Mouse (Mus musculus) neural tube, embryonic 13.5 days (tissue): ENCODE measurements at regions not wholly inside any gene's neighbourhood (a gene's known extent, or its start where the extent isn't known, plus 50 kb on each side); places are given as distances from the start of the nearest gene placed in this dataset.

ENCODE experiments used
- ATAC-seq: fragments of 200-750 bp; cut with Nextera tagmentation; 2 replicates; pipeline ENCODE4 v1.8.0; 2017; ENCODE audit warnings: low read depth, mild to moderate bottlenecking, moderate TSS enrichment, moderate library complexity
- H3K27ac ChIP-seq: fragments of 300-500 bp; sonication (generic); replicated peaks from 2 replicates; pipeline ENCODE4 v1.5.1; 2015; ENCODE audit warnings: moderate library complexity, mild to moderate bottlenecking, inconsistent platforms
- H3K27me3 ChIP-seq: fragments of 300-500 bp; sonication (generic); 2 replicates; pipeline ENCODE4 v1.6.1; 2015; ENCODE audit warnings: mild to moderate bottlenecking, inconsistent platforms
- H3K36me3 ChIP-seq: fragments of 300-500 bp; sonication (generic); 2 replicates; pipeline ENCODE4 v1.6.1; 2015; ENCODE audit warnings: mild to moderate bottlenecking, inconsistent platforms
- H3K4me1 ChIP-seq: fragments of 300-500 bp; sonication (generic); replicated peaks from 2 replicates; pipeline ENCODE4 v1.6.1; 2015; ENCODE audit warnings: inconsistent platforms
- H3K4me2 ChIP-seq: fragments of 300-500 bp; sonication (generic); 2 replicates; pipeline ENCODE4 v1.6.1; 2015; ENCODE audit warnings: inconsistent platforms, mild to moderate bottlenecking, moderate library complexity
- H3K4me3 ChIP-seq: fragments of 300-500 bp; sonication (generic); 2 replicates; pipeline ENCODE4 v1.5.1; 2015; ENCODE audit warnings: mild to moderate bottlenecking, inconsistent platforms
- H3K9ac ChIP-seq: fragments of 300-500 bp; sonication (generic); 2 replicates; pipeline ENCODE4 v1.6.1; 2015; ENCODE audit warnings: moderate library complexity, mild to moderate bottlenecking, inconsistent platforms
- H3K9me3 ChIP-seq: fragments of 300-500 bp; sonication (generic); 2 replicates; pipeline ENCODE4 v1.6.1; 2016; ENCODE audit warnings: inconsistent platforms
- WGBS: fragments of 180-500 bp; shearing (Covaris S2); methylation state at CpG from one replicate; pipeline ENCODE4 v1.1.7; 2015; 5-methylcytosine and 5-hydroxymethylcytosine counted together

- H3K9me3 ChIP-seq = no peaks in the 10 kb centered on the region
- H3K27me3 ChIP-seq = no peaks in the 10 kb centered on the region
- no peaks in the 10 kb centered on the region for H3K4me1 ChIP-seq
- no peak overlapping the region for H3K27ac ChIP-seq
- no peak overlapping the region for H3K4me2 ChIP-seq
- ATAC-seq = no peak
- no peak overlapping the region for H3K9ac ChIP-seq
- WGBS = 58% methylated on average over 6 of the region's 6 CpGs
- H3K36me3 ChIP-seq = no peaks in the 10 kb centered on the region
- H3K4me3 ChIP-seq = no peak overlapping the region
Observed at GRCm38 (mm10) chr10:67729271-67729670, 180.5 kb upstream of the Ado start.

- no peak overlapping the region for H3K4me3 ChIP-seq
- no peaks in the 10 kb centered on the region for H3K36me3 ChIP-seq
- H3K4me1 ChIP-seq = no peaks in the 10 kb centered on the region
- no peak overlapping the region for H3K27ac ChIP-seq
- no peaks in the 10 kb centered on the region for H3K27me3 ChIP-seq
- ATAC-seq = no peak
- no peaks in the 10 kb centered on the region for H3K9me3 ChIP-seq
- no peak overlapping the region for H3K4me2 ChIP-seq
- WGBS = 92% methylated on average over 4 of the region's 4 CpGs
- no peak overlapping the region for H3K9ac ChIP-seq
Observed at GRCm38 (mm10) chr10:67727580-67727979, 178.8 kb upstream of the Ado start.

- 87% methylated on average over 6 of the region's 6 CpGs for WGBS
- Histone ChIP-seq H3K27me3 (no peaks in the 10 kb centered on the region), H3K9ac (no peak overlapping the region), H3K4me3 (no peak overlapping the region), H3K27ac (no peak overlapping the region), H3K36me3 (no peaks in the 10 kb centered on the region), H3K4me1 (no peaks in the 10 kb centered on the region), H3K4me2 (no peak overlapping the region), H3K9me3 (no peaks in the 10 kb centered on the region)
- ATAC-seq = no peak
Observed at GRCm38 (mm10) chr10:67726796-67727195, 178.0 kb upstream of the Ado start.

GRCm38 (mm10) chr10:67726351-67726750, 177.6 kb upstream of the Ado start:
- Histone ChIP-seq H3K4me3 (no peak overlapping the region), H3K4me2 (no peak overlapping the region)
- WGBS = 86% methylated on average over 7 of the region's 7 CpGs

GRCm38 (mm10) chr10:67721787-67722186, 173.0 kb upstream of the Ado start:
- Histone ChIP-seq H3K4me2 (no peak overlapping the region), H3K9ac (no peak overlapping the region), H3K27ac (no peak overlapping the region), H3K9me3 (no peaks in the 10 kb centered on the region), H3K4me3 (no peak overlapping the region), H3K36me3 (no peaks in the 10 kb centered on the region), H3K4me1 (no peaks in the 10 kb centered on the region), H3K27me3 (no peaks in the 10 kb centered on the region)
- 48% methylated on average over 5 of the region's 5 CpGs for whole genome bisulfite sequencing
- ATAC-seq = no peak

More at GRCm38 (mm10) chr10:67726351-67726750, 177.6 kb upstream of the Ado start:
- Histone ChIP-seq H3K9me3 (no peaks in the 10 kb centered on the region), H3K4me1 (no peaks in the 10 kb centered on the region), H3K27me3 (no peaks in the 10 kb centered on the region), H3K36me3 (no peaks in the 10 kb centered on the region), H3K9ac (no peak overlapping the region), H3K27ac (no peak overlapping the region)
- no peak for ATAC-seq

GRCm38 (mm10) chr10:67717506-67717905, 168.8 kb upstream of the Ado start:
- 86% methylated on average over 7 of the region's 7 CpGs for WGBS
- no peak overlapping the region for H3K4me3 ChIP-seq
- no peak overlapping the region for H3K27ac ChIP-seq
- H3K4me2 ChIP-seq = no peak overlapping the region
- no peaks in the 10 kb centered on the region for H3K4me1 ChIP-seq
- H3K36me3 ChIP-seq = no peaks in the 10 kb centered on the region
- no peaks in the 10 kb centered on the region for H3K9me3 ChIP-seq
- no peak for ATAC-seq
- H3K27me3 ChIP-seq = no peaks in the 10 kb centered on the region
- no peak overlapping the region for H3K9ac ChIP-seq

GRCm38 (mm10) chr10:67715046-67715445, 166.3 kb upstream of the Ado start:
- Histone ChIP-seq H3K4me3 (no peak overlapping the region), H3K4me2 (no peak overlapping the region), H3K9ac (no peak overlapping the region), H3K27ac (no peak overlapping the region), H3K27me3 (no peaks in the 10 kb centered on the region), H3K36me3 (no peaks in the 10 kb centered on the region), H3K9me3 (no peaks in the 10 kb centered on the region; the same call in 1 of the 2 replicates), H3K4me1 (no peaks in the 10 kb centered on the region)
- WGBS = 90% methylated on average over 4 of the region's 4 CpGs
- ATAC-seq = no peak

- WGBS = 89% methylated on average over 10 of the region's 10 CpGs
- no peak overlapping the region for H3K4me2 ChIP-seq
- no peaks in the 10 kb centered on the region for H3K36me3 ChIP-seq
- no peak overlapping the region for H3K27ac ChIP-seq
- H3K27me3 ChIP-seq = no peaks in the 10 kb centered on the region
- no peak overlapping the region for H3K9ac ChIP-seq
- ATAC-seq = no peak
- H3K4me3 ChIP-seq = no peak overlapping the region
- no peaks in the 10 kb centered on the region for H3K4me1 ChIP-seq
- no peaks in the 10 kb centered on the region; the same call in 1 of the 2 replicates for H3K9me3 ChIP-seq
Observed at GRCm38 (mm10) chr10:67713098-67713497, 164.3 kb upstream of the Ado start.

GRCm38 (mm10) chr10:67712665-67713064, 163.9 kb upstream of the Ado start:
- ATAC-seq = no peak
- Histone ChIP-seq H3K4me1 (no peaks in the 10 kb centered on the region), H3K4me3 (no peak overlapping the region), H3K27me3 (no peaks in the 10 kb centered on the region), H3K4me2 (no peak overlapping the region), H3K36me3 (no peaks in the 10 kb centered on the region), H3K9me3 (no peaks in the 10 kb centered on the region; the same call in 1 of the 2 replicates), H3K9ac (no peak overlapping the region), H3K27ac (no peak overlapping the region)
- 77% methylated on average over 6 of the region's 6 CpGs for WGBS

- Histone ChIP-seq H3K4me1 (no peaks in the 10 kb centered on the region), H3K27ac (no peak overlapping the region), H3K4me3 (no peak overlapping the region), H3K9ac (no peak overlapping the region), H3K36me3 (no peaks in the 10 kb centered on the region), H3K4me2 (no peak overlapping the region), H3K27me3 (no peaks in the 10 kb centered on the region), H3K9me3 (no peaks in the 10 kb centered on the region; the same call in 1 of the 2 replicates)
- ATAC-seq = no peak
- WGBS = 85% methylated on average over 3 of the region's 3 CpGs
Observed at GRCm38 (mm10) chr10:67711961-67712360, 163.2 kb upstream of the Ado start.

- no peaks in the 10 kb centered on the region for H3K4me1 ChIP-seq
- no peak overlapping the region for H3K4me2 ChIP-seq
- ATAC-seq = no peak
- H3K36me3 ChIP-seq = no peaks in the 10 kb centered on the region
- H3K27ac ChIP-seq = no peak overlapping the region
- H3K9ac ChIP-seq = no peak overlapping the region
- no peaks in the 10 kb centered on the region for H3K9me3 ChIP-seq
- H3K4me3 ChIP-seq = no peak overlapping the region
- no peaks in the 10 kb centered on the region for H3K27me3 ChIP-seq
- WGBS = 80% methylated on average over 7 of the region's 7 CpGs
Observed at GRCm38 (mm10) chr10:67706436-67706835, 157.7 kb upstream of the Ado start.

- Histone ChIP-seq H3K4me1 (no peaks in the 10 kb centered on the region), H3K36me3 (no peaks in the 10 kb centered on the region), H3K9ac (no peak overlapping the region), H3K27ac (no peak overlapping the region), H3K9me3 (no peaks in the 10 kb centered on the region), H3K4me2 (no peak overlapping the region), H3K27me3 (no peaks in the 10 kb centered on the region), H3K4me3 (no peak overlapping the region)
- 80% methylated on average over 9 of the region's 9 CpGs for WGBS
- ATAC-seq = no peak
Observed at GRCm38 (mm10) chr10:67702783-67703455, 154.2 kb upstream of the Ado start.
